Mouse (Mus musculus) adrenal gland, adult 2 months (tissue): Measurements from ENCODE around the gene Jarid2. TPM values are rescaled to one million over a fixed set of nuclear protein-coding genes. Genes with fewer than 3 reads are reported as not detected.

Source experiments
- DNase-seq: peaks from one replicate; pipeline ENCODE4 v3.0.0; 2021
- polyA plus RNA-seq: library from polyadenylated mRNA; depleted of rRNA; stranded (reverse); fragments of >200 nt; gene quantifications from 2 replicates; pipeline ENCODE4 v1.2.3, GENCODE M21; 2012
- total RNA-seq, 2 experiments: library from RNA; stranded (reverse); gene quantifications; 2 replicates each; pipeline ENCODE4 v1.2.3; 2021

Jarid2 gene
- total and polyA plus RNA-seq, 3 experiments: 6.3 to 47.1 (median 22.7) TPM

GRCm38 (mm10) chr13:44837445-44837844, 108.2 kb downstream of the Jarid2 start:
- no peak for DNase-seq

- peak; percentile 92 for DNase-seq
Measured at GRCm38 (mm10) chr13:44839866-44840835, 110.9 kb downstream of the Jarid2 start.

GRCm38 (mm10) chr13:44851426-44851825, 122.2 kb downstream of the Jarid2 start:
- DNase-seq: no peak

- no peak for DNase-seq
Measured at GRCm38 (mm10) chr13:44852024-44852423, 122.8 kb downstream of the Jarid2 start.

- DNase-seq: no peak
Measured at GRCm38 (mm10) chr13:44865566-44865965, 136.3 kb downstream of the Jarid2 start.

GRCm38 (mm10) chr13:44868037-44868650, 138.9 kb downstream of the Jarid2 start:
- DNase-seq: no peak

GRCm38 (mm10) chr13:44869418-44870119, 140.3 kb downstream of the Jarid2 start:
- DNase-seq: peak; percentile 94

GRCm38 (mm10) chr13:44876799-44877198, 147.5 kb downstream of the Jarid2 start:
- DNase-seq: no peak

- DNase-seq: no peak
Measured at GRCm38 (mm10) chr13:44881001-44881400, 151.7 kb downstream of the Jarid2 start.

- no peak for DNase-seq
Measured at GRCm38 (mm10) chr13:44886221-44886620, 156.9 kb downstream of the Jarid2 start.

GRCm38 (mm10) chr13:44890612-44891011, 161.3 kb downstream of the Jarid2 start:
- DNase-seq: no peak

GRCm38 (mm10) chr13:44891813-44892730, 162.8 kb downstream of the Jarid2 start:
- no peak for DNase-seq

GRCm38 (mm10) chr13:44896211-44896610, 166.9 kb downstream of the Jarid2 start:
- DNase-seq: no peak

- DNase-seq: no peak
Measured at GRCm38 (mm10) chr13:44902299-44902698, 173.0 kb downstream of the Jarid2 start.

- DNase-seq: no peak
Measured at GRCm38 (mm10) chr13:44903416-44903815, 174.1 kb downstream of the Jarid2 start.

GRCm38 (mm10) chr13:44904271-44904670, 175.0 kb downstream of the Jarid2 start:
- DNase-seq: no peak

- no peak for DNase-seq
Measured at GRCm38 (mm10) chr13:44906141-44906540, 176.9 kb downstream of the Jarid2 start.

GRCm38 (mm10) chr13:44907702-44908101, 178.4 kb downstream of the Jarid2 start:
- peak; percentile 45 for DNase-seq

GRCm38 (mm10) chr13:44908790-44909189, 179.5 kb downstream of the Jarid2 start:
- DNase-seq: no peak

- peak; percentile 64 for DNase-seq
Measured at GRCm38 (mm10) chr13:44912851-44913250, 183.6 kb downstream of the Jarid2 start.

GRCm38 (mm10) chr13:44913560-44913959, 184.3 kb downstream of the Jarid2 start:
- no peak for DNase-seq
